Comparison of ENCODE assay signal across 11 mouse cellular contexts in genomic region chr2:7310129-7310839, GRCm38 (mm10).
DNase-seq lines count a peak whose midpoint lies in the region; ATAC-seq lines count a peak whose summit lies in the region.
"Had no signal": no experiment of that assay in that cellular context is flagged by ENCODE, and none has a peak within 500 bp of the region (broad histone marks: within the 10 kb centered on the region; RNA-seq: fewer than 3 reads in every experiment).

No protein-coding gene starts in this region.

- DNase-seq in NIH3T3 (ENCODE audit: low read depth) = peak; percentile 17
- peak; percentile 64 for DNase-seq in brain, embryonic 18.5 days (ENCODE audit: low read depth, low spot score)
- peak; percentile 28 for DNase-seq in forelimb bud, embryonic 11.5 days (ENCODE audit: low read depth, low spot score)
- DNase-seq in midbrain, embryonic 14.5 days = peak; percentile 87
- DNase-seq in urinary bladder, postnatal 25 days (ENCODE audit: low spot score) = no peak
- DNase-seq in cerebellum, adult 8-10 months = no peak
- no peak for DNase-seq in adrenal gland, postnatal 25 days
- no peak for DNase-seq in layer of hippocampus, adult 8-10 months (ENCODE audit: low spot score in 2 of 2)
- DNase-seq: cerebellum, adult 9-10 months; heart, postnatal 10 days; right cerebral cortex, postnatal 14 days had no signal

- no peak overlapping the region; the same call in none of the 2 replicates for H3K27ac ChIP-seq in midbrain, embryonic 14.5 days (replicated peaks; ENCODE audit: low read depth, low read length)

- peak; percentile 73; the same call in 1 of the 2 replicates for ATAC-seq in midbrain, embryonic 14.5 days (ENCODE audit: low FRiP score, low TSS enrichment)

- WGBS in midbrain, embryonic 14.5 days = 3% methylated on average over 2 of the region's 2 CpGs

- H3K27me3 ChIP-seq in midbrain, embryonic 14.5 days (ENCODE audit: control insufficient read depth, insufficient read depth, low read length) = no peaks in the 10 kb centered on the region

- H3K4me3 ChIP-seq in midbrain, embryonic 14.5 days (replicated peaks; ENCODE audit: low read depth, low read length) = no peak overlapping the region

- H3K4me2 ChIP-seq in midbrain, embryonic 14.5 days (ENCODE audit: low read length) = 0 out of 2 replicates have a peak overlapping the region, but pooled peaks have one; percentile 2

- H3K9ac ChIP-seq in midbrain, embryonic 14.5 days (replicated peaks; ENCODE audit: low read length) = no peak overlapping the region

- H3K36me3 ChIP-seq in midbrain, embryonic 14.5 days (ENCODE audit: control insufficient read depth, insufficient read depth, low read length) = no peaks in the 10 kb centered on the region

- peaks cover 18% of the 10 kb centered on the region for H3K4me1 ChIP-seq in midbrain, embryonic 14.5 days (ENCODE audit: control insufficient read depth, insufficient read depth, low read length)

- H3K9me3 ChIP-seq in midbrain, embryonic 14.5 days (ENCODE audit: control insufficient read depth, low read length) = no peaks in the 10 kb centered on the region

Comparison
In these comparisons a context has a peak if more than half of its experiments do, and no peak if none do; other contexts are left out.
1. DNase-seq: peak in NIH3T3 (single experiment), brain, embryonic 18.5 days (single experiment), forelimb bud, embryonic 11.5 days (single experiment) and midbrain, embryonic 14.5 days (single experiment); none in urinary bladder, postnatal 25 days (single experiment), cerebellum, adult 8-10 months (single experiment), adrenal gland, postnatal 25 days (single experiment) and layer of hippocampus, adult 8-10 months (0 of 2).